Mouse (Mus musculus): Measurements from ENCODE around the gene Tmprss4. TPM values are rescaled to one million over a fixed set of nuclear protein-coding genes. Genes with fewer than 3 reads are reported as not detected.

Gene Tmprss4
- polyA plus RNA-seq, 1 experiment: 0.25 TPM

DNA sequence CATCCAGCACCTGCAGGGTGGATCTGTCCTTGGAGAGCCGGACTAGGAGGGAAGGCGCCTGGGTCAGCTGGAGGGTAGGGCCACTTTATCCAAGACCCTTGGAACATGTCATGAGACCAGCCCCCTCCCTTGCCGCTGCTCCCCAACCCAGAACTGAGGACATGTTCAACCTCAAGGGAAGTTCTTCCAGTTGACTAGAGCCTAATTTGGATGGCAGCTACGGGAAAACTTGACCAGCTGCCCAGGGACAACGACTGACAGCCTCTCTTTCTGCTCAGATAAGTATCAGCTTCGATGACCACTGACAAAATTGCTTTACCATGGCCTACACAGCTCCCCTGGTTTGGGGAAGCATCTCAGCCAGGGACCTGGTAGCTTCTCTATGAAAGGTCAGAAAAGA is 20.6 kb downstream of the Tmprss4 start:
- Histone ChIP-seq H3K4me3 (ENCODE audit: insufficient read depth, low read length) (no peak overlapping the region), H3K27ac (ENCODE audit: insufficient read depth, low read length) (no peak overlapping the region; the same call in 1 of the 2 replicates), H3K4me1 (ENCODE audit: control insufficient read depth, insufficient read depth, low read length) (peaks cover 6% of the 10 kb centered on the region; the same call in 1 of the 2 replicates)
- TF ChIP-seq POLR2A (IDR thresholded peaks at IDR 0.05; ENCODE audit: extremely low read depth, insufficient read depth, low read length): no peak
- TF ChIP-seq CTCF (IDR thresholded peaks at IDR 0.05; ENCODE audit: extremely low read depth, insufficient read depth, low read length): no peak

DNA sequence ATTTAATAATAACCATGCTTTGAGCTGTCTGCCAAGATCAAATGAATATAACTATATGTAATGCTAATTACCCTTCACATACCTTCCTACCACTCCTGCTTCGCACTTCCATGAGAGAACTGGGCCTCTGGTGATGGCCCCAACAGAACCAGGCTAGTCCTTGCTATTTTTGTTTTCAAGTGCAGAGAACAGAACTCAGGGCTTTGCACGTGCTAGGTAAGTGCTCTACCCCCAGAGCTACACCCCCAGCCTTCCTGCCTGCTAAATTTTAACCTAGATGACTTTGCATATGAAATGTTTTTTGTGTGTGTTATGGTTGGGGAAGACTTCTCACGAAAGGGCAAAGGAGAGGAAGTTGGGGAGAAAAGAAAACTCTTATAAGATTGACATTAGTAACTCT is 21.4 kb downstream of the Tmprss4 start:
- TF ChIP-seq POLR2A (IDR thresholded peaks at IDR 0.05; ENCODE audit: extremely low read depth, insufficient read depth, low read length): no peak
- no peak for TF ChIP-seq CTCF (IDR thresholded peaks at IDR 0.05; ENCODE audit: extremely low read depth, insufficient read depth, low read length)
- Histone ChIP-seq H3K4me1 (ENCODE audit: control insufficient read depth, insufficient read depth, low read length) (peaks cover 6% of the 10 kb centered on the region; the same call in 1 of the 2 replicates), H3K27ac (ENCODE audit: insufficient read depth, low read length) (no peak overlapping the region; the same call in 1 of the 2 replicates), H3K4me3 (ENCODE audit: insufficient read depth, low read length) (no peak overlapping the region)

DNA sequence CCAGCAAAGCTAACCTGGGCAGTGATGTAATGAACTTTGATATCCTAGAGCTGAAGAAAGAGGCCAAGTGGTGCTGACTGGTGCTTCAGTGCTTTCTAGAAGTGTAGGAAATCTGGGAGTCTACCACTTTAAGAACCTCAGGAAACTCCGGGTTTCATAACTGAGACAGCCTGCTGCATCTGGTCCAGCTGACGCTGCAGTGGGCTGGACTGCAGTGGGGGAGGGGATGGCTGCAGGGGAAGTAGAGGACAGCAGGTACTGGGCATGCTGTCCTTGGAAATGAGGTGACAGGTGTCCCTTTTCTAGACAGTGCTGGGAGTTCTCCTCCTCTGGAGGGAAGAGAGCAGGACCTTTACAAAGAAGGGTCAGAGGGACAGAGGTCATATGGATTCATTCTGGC is 22.1 kb downstream of the Tmprss4 start, which contains the start of gene BC049352:
Gene BC049352 (plus strand): TSS at position 238 of the 400 bp plus-strand sequence.
- no peak for TF ChIP-seq CTCF (IDR thresholded peaks at IDR 0.05; ENCODE audit: extremely low read depth, insufficient read depth, low read length)
- TF ChIP-seq POLR2A (IDR thresholded peaks at IDR 0.05; ENCODE audit: extremely low read depth, insufficient read depth, low read length): no peak
- Histone ChIP-seq H3K4me1 (ENCODE audit: control insufficient read depth, insufficient read depth, low read length) (peaks cover 6% of the 10 kb centered on the region; the same call in 1 of the 2 replicates), H3K4me3 (ENCODE audit: insufficient read depth, low read length) (no peak within 1 kb of the TSS), H3K27ac (ENCODE audit: insufficient read depth, low read length) (peak within 1 kb of the TSS; percentile 24; the same call in 1 of the 2 replicates)

DNA sequence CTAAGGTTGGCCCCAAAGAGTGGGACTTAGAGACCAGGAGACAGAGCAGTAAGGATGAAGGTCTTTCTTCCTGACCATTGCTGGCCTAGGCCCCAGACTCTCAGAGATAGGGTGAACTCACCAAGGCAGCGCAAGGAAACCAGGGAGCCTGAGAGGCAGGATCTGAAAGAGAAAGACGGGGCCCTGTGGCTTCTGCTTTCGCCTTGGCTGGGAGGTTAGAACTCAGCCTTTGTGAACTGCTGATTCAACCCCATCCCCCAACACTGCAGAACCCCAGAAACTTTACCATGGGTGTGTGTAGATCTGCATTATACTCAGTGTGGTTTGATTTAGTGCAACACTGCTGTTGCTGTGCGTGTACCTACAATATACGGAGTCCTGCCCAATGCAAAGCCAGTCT is 24.6 kb downstream of the Tmprss4 start:
- no peak for TF ChIP-seq POLR2A (IDR thresholded peaks at IDR 0.05; ENCODE audit: extremely low read depth, insufficient read depth, low read length)
- no peak for TF ChIP-seq CTCF (IDR thresholded peaks at IDR 0.05; ENCODE audit: extremely low read depth, insufficient read depth, low read length)
- H3K27ac ChIP-seq (ENCODE audit: insufficient read depth, low read length): no peak overlapping the region
- peaks cover 3% of the 10 kb centered on the region; the same call in 1 of the 2 replicates for H3K4me1 ChIP-seq (ENCODE audit: control insufficient read depth, insufficient read depth, low read length)
- H3K4me3 ChIP-seq (ENCODE audit: insufficient read depth, low read length): no peak overlapping the region

DNA sequence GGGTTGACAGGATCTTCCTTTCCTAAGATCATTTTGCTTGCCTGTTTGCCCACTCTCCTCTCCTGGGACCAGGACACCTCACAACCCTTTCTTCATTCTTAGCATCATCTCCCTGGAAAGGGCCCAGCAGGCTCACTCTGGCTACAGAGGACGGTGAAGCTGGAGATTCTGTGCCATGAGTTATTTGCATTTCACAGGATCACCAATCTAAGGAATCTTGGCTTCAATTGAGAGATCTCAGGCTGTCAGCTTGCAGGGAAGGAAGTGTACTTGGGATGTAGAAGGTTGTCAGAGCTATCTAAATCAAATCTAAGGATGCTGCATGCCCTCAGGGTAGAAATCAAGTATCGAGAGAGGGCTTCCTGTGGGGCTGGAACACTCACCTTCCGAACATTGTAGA is 30.4 kb downstream of the Tmprss4 start:
- TF ChIP-seq CTCF (IDR thresholded peaks at IDR 0.05; ENCODE audit: extremely low read depth, insufficient read depth, low read length) (no peak), POLR2A (IDR thresholded peaks at IDR 0.05; ENCODE audit: extremely low read depth, insufficient read depth, low read length) (no peak)
- no peak overlapping the region for H3K27ac ChIP-seq (ENCODE audit: insufficient read depth, low read length)

DNA sequence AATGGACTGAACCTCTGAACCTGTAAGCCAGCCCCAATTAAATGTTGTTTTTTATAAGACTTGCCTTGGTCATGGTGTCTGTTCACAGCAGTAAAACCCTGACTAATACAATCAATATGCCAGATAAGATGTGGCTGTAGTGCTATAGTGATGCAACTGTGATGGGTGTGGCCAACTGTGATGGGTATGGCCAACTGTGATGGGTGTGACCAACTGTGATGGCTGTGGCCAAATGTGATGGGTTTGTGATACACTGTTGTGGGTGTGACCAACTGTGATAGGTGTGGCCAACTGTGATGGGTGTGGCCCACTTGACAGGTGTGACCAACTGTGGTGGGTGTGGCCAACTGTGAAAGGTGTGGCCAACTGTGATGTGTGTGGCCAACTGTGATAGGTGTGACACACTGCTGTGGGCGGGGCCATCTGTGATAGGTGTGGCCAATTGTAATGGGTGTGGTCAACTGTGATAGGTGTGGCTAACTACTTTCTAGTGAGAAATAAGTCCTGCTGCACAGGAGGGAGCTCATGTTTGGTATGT is 32.8 kb downstream of the Tmprss4 start:
- no peak for TF ChIP-seq POLR2A (IDR thresholded peaks at IDR 0.05; ENCODE audit: extremely low read depth, insufficient read depth, low read length)
- no peak for TF ChIP-seq CTCF (IDR thresholded peaks at IDR 0.05; ENCODE audit: extremely low read depth, insufficient read depth, low read length)
- Histone ChIP-seq H3K4me1 (ENCODE audit: control insufficient read depth, insufficient read depth, low read length) (peaks cover 10% of the 10 kb centered on the region), H3K27ac (ENCODE audit: insufficient read depth, low read length) (0 out of 2 replicates have a peak overlapping the region, but pooled peaks have one; percentile 13), H3K4me3 (ENCODE audit: insufficient read depth, low read length) (no peak overlapping the region)

More for the DNA sequence above, 30.4 kb downstream of the Tmprss4 start:
- Histone ChIP-seq H3K4me1 (ENCODE audit: control insufficient read depth, insufficient read depth, low read length) (peaks cover 3% of the 10 kb centered on the region), H3K4me3 (ENCODE audit: insufficient read depth, low read length) (no peak overlapping the region)

DNA sequence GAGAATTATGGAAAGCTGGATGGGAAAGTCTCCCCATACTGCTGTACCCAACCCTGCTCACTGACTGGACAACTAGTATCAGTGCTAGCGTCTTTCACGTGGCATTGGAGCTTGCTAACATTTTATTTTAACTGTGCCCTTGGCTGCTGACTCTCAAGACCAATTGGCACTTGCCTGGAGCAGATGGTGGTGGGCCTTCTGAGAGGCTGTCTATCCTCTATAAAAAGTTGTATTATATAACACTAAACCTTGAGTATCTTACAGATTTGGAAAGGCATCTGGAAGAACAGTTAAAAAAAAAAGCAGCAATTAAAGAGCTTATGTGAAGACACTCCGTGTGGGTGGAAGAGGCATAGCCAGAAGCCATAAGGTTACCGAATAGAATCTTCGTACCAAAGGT is 33.7 kb downstream of the Tmprss4 start:
- H3K27ac ChIP-seq (ENCODE audit: insufficient read depth, low read length): peak overlapping the region; percentile 70; the same call in 1 of the 2 replicates
- TF ChIP-seq CTCF (IDR thresholded peaks at IDR 0.05; ENCODE audit: extremely low read depth, insufficient read depth, low read length): no peak
- no peak for TF ChIP-seq POLR2A (IDR thresholded peaks at IDR 0.05; ENCODE audit: extremely low read depth, insufficient read depth, low read length)
- H3K4me3 ChIP-seq (ENCODE audit: insufficient read depth, low read length): no peak overlapping the region
- peaks cover 10% of the 10 kb centered on the region for H3K4me1 ChIP-seq (ENCODE audit: control insufficient read depth, insufficient read depth, low read length)

DNA sequence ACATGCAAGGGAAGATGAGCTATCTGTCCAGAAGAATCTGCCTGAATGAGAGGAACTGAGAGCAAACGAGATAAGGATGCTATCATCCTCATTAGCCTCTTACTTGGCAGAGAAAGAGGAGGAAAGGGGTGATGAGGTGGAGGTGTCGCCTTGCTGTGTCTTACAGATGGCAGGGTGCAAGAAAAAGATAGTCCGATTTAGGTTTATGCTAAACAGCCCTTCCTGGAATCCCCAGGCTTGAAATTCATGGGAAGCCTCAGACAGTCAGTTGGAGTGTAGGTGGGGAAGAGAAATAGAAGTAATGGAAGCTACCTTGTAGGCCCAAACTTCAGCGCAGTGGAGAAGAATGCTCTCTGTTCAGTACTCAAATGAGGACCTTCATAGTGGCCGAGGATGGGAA is 36.0 kb downstream of the Tmprss4 start:
- TF ChIP-seq POLR2A (IDR thresholded peaks at IDR 0.05; ENCODE audit: extremely low read depth, insufficient read depth, low read length): no peak
- TF ChIP-seq CTCF (IDR thresholded peaks at IDR 0.05; ENCODE audit: extremely low read depth, insufficient read depth, low read length): no peak
- no peak overlapping the region for H3K4me3 ChIP-seq (ENCODE audit: insufficient read depth, low read length)
- H3K27ac ChIP-seq (ENCODE audit: insufficient read depth, low read length): peak overlapping the region; percentile 89
- peaks cover 10% of the 10 kb centered on the region for H3K4me1 ChIP-seq (ENCODE audit: control insufficient read depth, insufficient read depth, low read length)

DNA sequence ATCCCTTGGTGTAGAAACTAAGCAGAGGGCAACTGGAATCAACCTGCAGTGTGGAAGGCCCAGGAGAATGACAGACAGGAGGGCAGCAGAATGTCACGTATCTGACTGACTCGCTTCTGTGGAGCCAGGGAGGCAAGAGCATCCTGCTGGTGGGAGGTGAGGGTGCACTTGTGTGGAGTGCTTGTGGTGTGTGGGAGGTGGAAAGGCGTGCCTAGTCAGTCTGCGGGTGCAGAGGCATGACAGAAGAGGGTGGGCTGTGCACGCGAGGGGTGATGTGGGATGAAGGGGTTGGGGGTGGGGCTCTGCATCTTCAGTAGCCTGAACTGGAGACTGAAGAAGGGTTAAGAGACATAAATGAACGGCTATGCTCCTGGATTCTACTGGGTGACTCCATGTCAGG is 50.5 kb downstream of the Tmprss4 start:
- Histone ChIP-seq H3K4me1 (ENCODE audit: control insufficient read depth, insufficient read depth, low read length) (no peaks in the 10 kb centered on the region), H3K27ac (ENCODE audit: insufficient read depth, low read length) (no peak overlapping the region), H3K4me3 (ENCODE audit: insufficient read depth, low read length) (no peak overlapping the region)
- TF ChIP-seq CTCF (IDR thresholded peaks at IDR 0.05; ENCODE audit: extremely low read depth, insufficient read depth, low read length) (no peak), POLR2A (IDR thresholded peaks at IDR 0.05; ENCODE audit: extremely low read depth, insufficient read depth, low read length) (no peak)

DNA sequence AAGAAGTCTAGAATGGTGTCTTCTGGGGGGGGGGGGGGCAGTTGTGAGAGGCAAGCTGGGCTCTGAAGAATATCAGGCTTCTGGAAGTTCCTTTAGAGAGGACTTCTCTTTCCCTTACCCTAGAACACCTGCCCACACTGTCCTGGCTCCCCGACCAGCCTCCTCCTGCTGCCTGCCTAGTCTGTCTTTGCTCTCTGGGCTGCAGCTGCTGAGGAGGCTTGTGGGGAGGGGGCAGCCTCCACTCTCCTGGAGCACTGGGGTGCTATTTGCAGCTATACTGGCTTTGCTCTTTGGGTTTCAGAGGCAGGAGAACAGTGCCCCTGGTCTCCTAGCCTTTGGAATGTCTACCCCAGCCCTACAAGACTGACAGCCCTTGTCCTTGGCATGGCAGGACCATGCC is 53.0 kb downstream of the Tmprss4 start:
- TF ChIP-seq CTCF (IDR thresholded peaks at IDR 0.05; ENCODE audit: extremely low read depth, insufficient read depth, low read length): no peak
- no peak for TF ChIP-seq POLR2A (IDR thresholded peaks at IDR 0.05; ENCODE audit: extremely low read depth, insufficient read depth, low read length)
- Histone ChIP-seq H3K4me1 (ENCODE audit: control insufficient read depth, insufficient read depth, low read length) (no peaks in the 10 kb centered on the region), H3K4me3 (ENCODE audit: insufficient read depth, low read length) (no peak overlapping the region), H3K27ac (ENCODE audit: insufficient read depth, low read length) (no peak overlapping the region)

Measured in cortical plate, adult 2 months (tissue).